Mouse (Mus musculus) lung, adult 18-20 months (tissue): ENCODE measurements around the gene Zfp827.

Experiments
- DNase-seq, 2 experiments: peaks; one replicate each; pipeline ENCODE4 v3.0.0; 2022; ENCODE audit warnings: mixed read lengths in 2 of 2

Zfp827 gene

GRCm38 (mm10) chr8:79227194-79227593 is 199.0 kb downstream of the Zfp827 start:
- no peak for DNase-seq

- no peak for DNase-seq
Measured at GRCm38 (mm10) chr8:79227916-79228315, 199.7 kb downstream of the Zfp827 start.

- DNase-seq, result no peak
Measured at GRCm38 (mm10) chr8:79229266-79229888, 201.1 kb downstream of the Zfp827 start.

GRCm38 (mm10) chr8:79239320-79239719 is 211.1 kb downstream of the Zfp827 start:
- no peak for DNase-seq

GRCm38 (mm10) chr8:79239996-79240395 is 211.8 kb downstream of the Zfp827 start:
- DNase-seq, result no peak
